Mouse (Mus musculus) megakaryocyte, embryonic 14.5 days (primary cell): ENCODE measurements at regions not wholly inside any gene's neighbourhood (a gene's known extent, or its start where the extent isn't known, plus 50 kb on each side); places are given as distances from the start of the nearest gene placed in this dataset.

ENCODE experiments used
- FLI1 ChIP-seq: IDR thresholded peaks from 2 replicates; pipeline ENCODE4 v1.6.1; 2012; ENCODE audit warnings: low read length, inconsistent platforms, mixed read lengths
- GATA1 ChIP-seq: IDR thresholded peaks from 3 replicates; pipeline ENCODE4 v1.6.1; 2012; ENCODE audit warnings: mixed read lengths, low read length, inconsistent platforms, borderline replicate concordance

DNA sequence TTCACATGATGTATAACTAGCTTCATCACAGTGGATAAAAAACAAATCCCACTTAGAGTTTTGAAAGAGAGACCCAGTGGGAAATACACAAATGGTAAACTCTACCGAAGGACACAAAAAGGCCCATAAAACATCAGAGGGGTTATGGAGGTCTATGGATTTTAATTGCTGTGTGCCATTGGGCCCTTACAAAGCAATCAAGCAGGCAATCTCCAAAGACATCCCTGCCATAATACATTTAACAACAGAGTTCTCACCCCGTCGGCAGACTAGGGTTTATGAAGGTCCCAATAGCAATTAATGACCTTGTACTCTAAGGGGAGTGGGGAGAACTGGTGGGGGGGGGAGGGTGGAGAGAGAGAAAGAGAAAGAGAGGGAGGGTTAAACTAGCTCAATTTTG, 448.0 kb downstream of the Anxa1 start:
- TF ChIP-seq GATA1 (no peak), FLI1 (no peak)
